ENCODE assay signal across 8 mouse cellular contexts in genomic region chr16:31347581-31347980, GRCm38 (mm10). TPM values are rescaled to one million over a fixed set of nuclear protein-coding genes. Genes with fewer than 3 reads are reported as not detected.
A peak's percentile ranks its signal among the peaks of the same experiment; 100 is the strongest.
DNase-seq lines count a peak whose midpoint lies in the region; ATAC-seq and TF ChIP-seq lines count a peak whose summit lies in the region.

No protein-coding gene starts in this region.

- peak; percentile 75 for DNase-seq in adrenal gland, postnatal 10 days
- DNase-seq in embryo, embryonic 10 days (ENCODE audit: low spot score) = peak; percentile 84
- peak; percentile 81 for DNase-seq in gastrocnemius, postnatal 14 days
- DNase-seq in hindbrain, postnatal 0 days (ENCODE audit: low spot score) = peak; percentile 80
- DNase-seq in left cerebral cortex, adult 11 months (ENCODE audit: low spot score) = peak; percentile 66
- peak; percentile 77 for DNase-seq in lung, postnatal 14 days
- DNase-seq in right cerebral cortex, postnatal 4 days = peak; percentile 73
- no peak for DNase-seq in thymus, postnatal 0 days (ENCODE audit: low spot score)

- no peaks in the 10 kb centered on the region for H3K9me3 ChIP-seq in hindbrain, postnatal 0 days (ENCODE audit: low read length)

- peak; percentile 66 for ATAC-seq in hindbrain, postnatal 0 days

- no peaks in the 10 kb centered on the region for H3K4me1 ChIP-seq in hindbrain, postnatal 0 days (ENCODE audit: insufficient read depth, low read length)

- H3K36me3 ChIP-seq in hindbrain, postnatal 0 days (ENCODE audit: insufficient read depth, low read length) = no peaks in the 10 kb centered on the region

- H3K4me2 ChIP-seq in hindbrain, postnatal 0 days (ENCODE audit: low read depth, low read length) = peak overlapping the region; percentile 40

- H3K9ac ChIP-seq in hindbrain, postnatal 0 days (replicated peaks; ENCODE audit: low read length) = no peak overlapping the region

- H3K27ac ChIP-seq in hindbrain, postnatal 0 days = no peak overlapping the region

- peak overlapping the region; percentile 13; the same call in 1 of the 2 replicates for H3K4me3 ChIP-seq in hindbrain, postnatal 0 days (ENCODE audit: low read length)

- 11% methylated on average over 14 of the region's 14 CpGs for WGBS in hindbrain, postnatal 0 days

- TF ChIP-seq CTCF in hindbrain, postnatal 0 days (IDR thresholded peaks at IDR 0.05; ENCODE audit: low read depth) = peak; percentile 84

- H3K27me3 ChIP-seq in hindbrain, postnatal 0 days (ENCODE audit: insufficient read depth, low read length) = no peaks in the 10 kb centered on the region

- intact Hi-C loops in gastrocnemius, postnatal 14 days (cut with DNase I; ENCODE audit: low total_unique reads) = loop anchor here (5.0 to 10.0 kb wide), 2 partner anchors 73 to 105 kb away; partner anchors contain the start of gene Ppp1r2

RNA-seq across cellular contexts. Expression of gene Apod, which starts 33.0 kb away (rescaled TPM):
- 1 to 10 TPM; 2.6 to 4.0 TPM for total RNA-seq in adrenal gland, postnatal 10 days (2021)
- 10 to 100 TPM; 11.1 to 24.4 TPM for total RNA-seq in gastrocnemius, postnatal 14 days (2021)
- 48.1 and 68.5 TPM in 2 replicates for total RNA-seq in hindbrain, postnatal 0 days (2014; rRNA removed)
- polyA plus RNA-seq in hindbrain, postnatal 0 days (2015; fragmentation: Nextera tagmentation; extraction: Ambion mirVana) = 293 and 295 TPM in 2 replicates
- polyA plus RNA-seq in thymus, postnatal 0 days (2015; fragmentation: Nextera tagmentation; extraction: Ambion mirVana) = 6.6 and 8.3 TPM in 2 replicates
